Mouse (Mus musculus) testis, adult 2 months (tissue): ENCODE data around the gene Anxa4.

Experiments used
- CTCF ChIP-seq: fragments of 200-500 bp; IDR thresholded peaks from 2 replicates; pipeline ENCODE4 v1.5.1; 2012; ENCODE audit warnings: low read depth, mild to moderate bottlenecking, inconsistent platforms, low read length, moderate library complexity; ENCODE audit not compliant: control insufficient read depth, insufficient read depth, insufficient replicate concordance
- POLR2A ChIP-seq: fragments of 200-500 bp; IDR thresholded peaks from 2 replicates; pipeline ENCODE4 v1.6.1; 2012; ENCODE audit warnings: low read depth, mild to moderate bottlenecking, inconsistent platforms, low read length, moderate library complexity; ENCODE audit not compliant: control insufficient read depth

GRCm38 (mm10) chr6:86823824-86824223 lies 30.4 kb upstream of the Anxa4 start:
- no peak for TF ChIP-seq CTCF
- TF ChIP-seq POLR2A: no peak
